Mouse (Mus musculus) ES-E14 (cell line): ENCODE data around the gene Inafm2. TPM values are rescaled to one million over a fixed set of nuclear protein-coding genes. Genes with fewer than 3 reads are reported as not detected.

Source experiments
- DNase-seq: peaks from one replicate; pipeline ENCODE4 v3.0.0-alpha.2; 2013; ENCODE audit warnings: low read depth, low spot score
- H3K27ac ChIP-seq: 2 replicates; pipeline ENCODE4 v1.5.1; 2012; ENCODE audit warnings: low read depth, mild to moderate bottlenecking, low read length, moderate library complexity, mixed read lengths; ENCODE audit not compliant: poor library complexity, insufficient read depth, severe bottlenecking
- H3K36me3 ChIP-seq: 2 replicates; pipeline ENCODE4 v1.6.1; 2012; ENCODE audit warnings: mild to moderate bottlenecking, low read length, moderate library complexity, mixed read lengths; ENCODE audit not compliant: control insufficient read depth, poor library complexity, insufficient read depth, severe bottlenecking
- H3K4me1 ChIP-seq, 2 experiments: fragments of 150-350 bp in 1 of 2; sonication (generic) in 1 of 2; 2 replicates each; pipeline ENCODE4 v1.6.1; 2012; ENCODE audit warnings: low read length in 2 of 2, mild to moderate bottlenecking in 1 of 2, mixed read lengths in 1 of 2; ENCODE audit not compliant: control insufficient read depth in 2 of 2, insufficient read depth in 2 of 2, poor library complexity in 1 of 2
- H3K4me3 ChIP-seq, 2 experiments: fragments of 150-350 bp in 1 of 2; sonication (generic) in 1 of 2; 2 replicates each; pipeline ENCODE4 v1.5.1; 2012; ENCODE audit warnings: low read length in 2 of 2, low read depth in 1 of 2, mild to moderate bottlenecking in 1 of 2, mixed read lengths in 1 of 2; ENCODE audit not compliant: insufficient read depth in 1 of 2, poor library complexity in 1 of 2, severe bottlenecking in 1 of 2
- H3K9ac ChIP-seq: 2 replicates; pipeline ENCODE4 v1.6.1; 2012; ENCODE audit warnings: low read depth, mild to moderate bottlenecking, low read length, mixed read lengths; ENCODE audit not compliant: poor library complexity, insufficient read depth, severe bottlenecking
- H3K9me3 ChIP-seq: fragments of 150-350 bp; sonication (generic); 2 replicates; pipeline ENCODE4 v1.6.1; 2012; ENCODE audit warnings: low read depth, mild to moderate bottlenecking, low read length; ENCODE audit not compliant: control insufficient read depth, insufficient read depth
- CHD2 ChIP-seq: IDR thresholded peaks from 2 replicates; pipeline ENCODE4 v1.6.1; 2014; ENCODE audit warnings: mild to moderate bottlenecking, low read depth, low read length, inconsistent platforms
- HCFC1 ChIP-seq: IDR thresholded peaks from 2 replicates; pipeline ENCODE4 v1.6.1; 2012; ENCODE audit warnings: low read length, inconsistent platforms, borderline replicate concordance; ENCODE audit not compliant: insufficient read depth
- MAFK ChIP-seq: IDR thresholded peaks from 2 replicates; pipeline ENCODE4 v1.6.1; 2014; ENCODE audit warnings: mild to moderate bottlenecking, low read depth, low read length, inconsistent platforms; ENCODE audit not compliant: insufficient read depth
- ZC3H11A ChIP-seq: IDR thresholded peaks from 2 replicates; pipeline ENCODE4 v1.6.1; 2012; ENCODE audit warnings: low read depth, mild to moderate bottlenecking, inconsistent platforms, low read length, borderline replicate concordance
- ZNF384 ChIP-seq: IDR thresholded peaks from 2 replicates; pipeline ENCODE4 v1.6.1; 2012; ENCODE audit warnings: low read depth, low read length, inconsistent platforms
- in situ Hi-C, 2 experiments: fragments of 600-800 bp; cut with MboI; formaldehyde crosslinking; loops; one replicate each; pipeline ENCODE4 v1.15.1; 2025; ENCODE audit warnings: low sequenced_read_pairs in 2 of 2, inconsistent platforms in 1 of 2; ENCODE audit not compliant: unreplicated experiment in 2 of 2
- total RNA-seq: library from RNA; depleted of rRNA; stranded (reverse); fragments of 300-350 nt; gene quantifications from 2 replicates; pipeline ENCODE4 v1.2.3, GENCODE M21; 2012

Gene Inafm2
- total RNA-seq, 1 experiment = 2.7 TPM

GRCm38 (mm10) chr2:118703913-118704730, 41.4 kb upstream of the Inafm2 start, which contains the start of gene Ankrd63:
Gene Ankrd63, minus strand, starts transcription at chr2:118703963.
- in situ Hi-C loops = loop anchor here in 1 of 2 experiments (5.0 kb wide), 1 partner anchor 188 kb away; no protein-coding TSS in a partner anchor
- H3K4me1 ChIP-seq = peaks cover 0 to 11% of the 10 kb centered on the region in 2 experiments; a peak in 1 of 4 replicates
- peak within 1 kb of the TSS; percentile 50 to 55 for H3K4me3 ChIP-seq
- TF ChIP-seq HCFC1 (no peak), ZC3H11A (no peak), MAFK (no peak), ZNF384 (no peak), CHD2 (no peak)
- no peak within 1 kb of the TSS for H3K27ac ChIP-seq
- DNase-seq = no peak
- H3K36me3 ChIP-seq = no peaks in the 10 kb centered on the region
- H3K9ac ChIP-seq = 0 out of 2 replicates have a peak within 1 kb of the TSS, but pooled peaks have one; percentile 3
- H3K9me3 ChIP-seq = no peaks in the 10 kb centered on the region

GRCm38 (mm10) chr2:118706436-118706835, 39.1 kb upstream of the Inafm2 start:
- no peak for DNase-seq
- H3K36me3 ChIP-seq = no peaks in the 10 kb centered on the region
- in situ Hi-C loops = no loop called here
- H3K4me1 ChIP-seq = peaks cover 0 to 7% of the 10 kb centered on the region in 2 experiments; a peak in 1 of 4 replicates
- no peak overlapping the region for H3K27ac ChIP-seq
- H3K9ac ChIP-seq = no peak overlapping the region
- H3K9me3 ChIP-seq = no peaks in the 10 kb centered on the region
- TF ChIP-seq HCFC1 (no peak), CHD2 (no peak), MAFK (no peak), ZC3H11A (no peak), ZNF384 (no peak)
- H3K4me3 ChIP-seq = no peak overlapping the region

- Histone ChIP-seq H3K4me3 (no peak overlapping the region), H3K4me1 (peaks cover 0 to 3% of the 10 kb centered on the region in 2 experiments; a peak in 1 of 4 replicates), H3K9me3 (no peaks in the 10 kb centered on the region), H3K27ac (no peak overlapping the region), H3K36me3 (no peaks in the 10 kb centered on the region), H3K9ac (no peak overlapping the region)
- DNase-seq = no peak
- in situ Hi-C loops = no loop called here
- TF ChIP-seq ZNF384 (no peak), HCFC1 (no peak), CHD2 (no peak), MAFK (no peak), ZC3H11A (no peak)
Measured at GRCm38 (mm10) chr2:118708472-118708871, 37.1 kb upstream of the Inafm2 start.

GRCm38 (mm10) chr2:118709655-118710221, 35.8 kb upstream of the Inafm2 start:
- no peak for DNase-seq
- H3K4me3 ChIP-seq = no peak overlapping the region
- H3K9me3 ChIP-seq = no peaks in the 10 kb centered on the region
- in situ Hi-C loops = no loop called here
- TF ChIP-seq ZC3H11A (no peak), CHD2 (no peak), HCFC1 (no peak), MAFK (no peak), ZNF384 (no peak)
- H3K9ac ChIP-seq = no peak overlapping the region
- H3K36me3 ChIP-seq = no peaks in the 10 kb centered on the region
- no peaks in the 10 kb centered on the region for H3K4me1 ChIP-seq
- no peak overlapping the region for H3K27ac ChIP-seq
